Mouse (Mus musculus) G1E (cell line): ENCODE results near the gene Fzr1.

Experiments used
- CTCF ChIP-seq: IDR thresholded peaks from 2 replicates; pipeline ENCODE4 v1.5.1; 2012; ENCODE audit warnings: low read depth, low read length, inconsistent platforms, mixed read lengths
- GATA1 ChIP-seq: IDR thresholded peaks from 2 replicates; pipeline ENCODE4 v1.6.1; 2012; ENCODE audit warnings: borderline replicate concordance, low read length, inconsistent platforms, mixed read lengths
- POLR2AphosphoS5 ChIP-seq: IDR thresholded peaks from 2 replicates; pipeline ENCODE4 v1.6.1; 2012; ENCODE audit warnings: low read depth, low read length, inconsistent platforms; ENCODE audit not compliant: insufficient replicate concordance

- TF ChIP-seq GATA1 (no peak), POLR2AphosphoS5 (no peak), CTCF (no peak)
Measured at GRCm38 (mm10) chr10:81325781-81326180, 52.5 kb downstream of the Fzr1 start.
